In the genomic region with DNA sequence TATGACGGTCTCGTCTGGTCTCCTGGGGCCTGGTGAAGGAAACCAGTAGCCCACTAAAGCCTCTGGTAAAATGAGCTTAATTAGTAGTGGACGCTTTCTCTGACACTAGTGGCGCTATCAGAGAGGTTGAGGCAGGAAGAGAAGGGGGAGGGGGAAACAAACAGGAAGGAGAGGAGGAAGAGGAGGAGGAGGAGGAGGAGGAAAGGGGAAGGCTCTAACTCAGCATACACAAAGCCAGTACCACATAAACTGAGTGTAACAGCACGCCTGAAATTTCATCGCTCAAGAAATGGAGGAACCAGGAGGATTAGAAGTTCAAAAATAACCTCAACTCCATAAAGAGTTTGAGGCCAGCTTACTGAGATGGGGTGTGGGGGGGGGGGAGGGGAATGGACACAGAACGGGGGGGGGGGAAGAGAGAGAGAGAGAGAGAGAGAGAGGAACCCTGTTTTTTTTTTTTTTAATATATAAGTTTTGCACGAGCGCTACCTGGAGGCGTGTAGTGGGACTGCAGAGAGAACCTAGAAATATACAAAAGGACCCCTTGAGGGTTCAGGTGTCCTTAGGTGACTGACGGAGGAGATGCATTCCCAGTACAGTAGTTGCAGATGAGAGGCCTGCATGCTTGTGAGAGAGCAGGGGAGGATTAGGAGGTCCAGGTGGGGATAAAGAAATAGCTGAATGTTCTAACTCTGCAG, we compare ENCODE assay signal across 17 mouse cellular contexts. TPM values are rescaled to one million over a fixed set of nuclear protein-coding genes. Genes with fewer than 3 reads are reported as not detected.
DNase-seq lines count a peak whose midpoint lies in the region; ATAC-seq and TF ChIP-seq lines count a peak whose summit lies in the region.
"Had no signal": no experiment of that assay in that cellular context is flagged by ENCODE, and none has a peak within 500 bp of the region (broad histone marks: within the 10 kb centered on the region; RNA-seq: fewer than 3 reads in every experiment).

No protein-coding gene starts in this region.

- no peak overlapping the region for H3K4me3 ChIP-seq in cerebellum, adult 2 months (replicated peaks; ENCODE audit: insufficient read depth, low read depth, low read length)
- no peak overlapping the region for H3K4me3 ChIP-seq in hindbrain, embryonic 11.5 days (ENCODE audit: low read depth, low read length)
- H3K4me3 ChIP-seq in hindbrain, embryonic 10.5 days = no peak overlapping the region
- no peak overlapping the region for H3K4me3 ChIP-seq in midbrain, postnatal 0 days (ENCODE audit: low read depth, low read length)
- no peak overlapping the region for H3K4me3 ChIP-seq in midbrain, embryonic 15.5 days
- H3K4me3 ChIP-seq: midbrain, embryonic 10.5 days; stomach, embryonic 15.5 days had no signal

- TF ChIP-seq CTCF in cerebellum, adult 2 months (IDR thresholded peaks at IDR 0.05; ENCODE audit: borderline replicate concordance, insufficient read depth, low read depth, low read length) = peak; percentile 21; the same call in 1 of the 2 replicates
- peak; percentile 40 for TF ChIP-seq CTCF in midbrain, postnatal 0 days (IDR thresholded peaks at IDR 0.05)

- no peaks in the 10 kb centered on the region for H3K9me3 ChIP-seq in hindbrain, embryonic 11.5 days (ENCODE audit: control insufficient read depth, low read length)
- no peaks in the 10 kb centered on the region for H3K9me3 ChIP-seq in hindbrain, embryonic 10.5 days
- H3K9me3 ChIP-seq in midbrain, postnatal 0 days (ENCODE audit: low read length) = no peaks in the 10 kb centered on the region
- H3K9me3 ChIP-seq in midbrain, embryonic 15.5 days = no peaks in the 10 kb centered on the region
- H3K9me3 ChIP-seq: midbrain, embryonic 10.5 days; stomach, embryonic 15.5 days had no signal

- H3K27me3 ChIP-seq in cerebellum, adult 2 months (ENCODE audit: control insufficient read depth, insufficient read depth, low read length) = no peaks in the 10 kb centered on the region
- no peaks in the 10 kb centered on the region for H3K27me3 ChIP-seq in hindbrain, embryonic 11.5 days (ENCODE audit: control insufficient read depth, insufficient read depth, low read length)
- no peaks in the 10 kb centered on the region for H3K27me3 ChIP-seq in hindbrain, embryonic 10.5 days (ENCODE audit: insufficient read depth, poor library complexity, severe bottlenecking)
- H3K27me3 ChIP-seq in midbrain, postnatal 0 days (ENCODE audit: insufficient read depth, low read length) = no peaks in the 10 kb centered on the region
- H3K27me3 ChIP-seq in midbrain, embryonic 15.5 days (replicated peaks) = no peaks in the 10 kb centered on the region
- H3K27me3 ChIP-seq: stomach, embryonic 15.5 days had no signal

- 58% methylated on average over 11 of the region's 11 CpGs for WGBS in cerebellum, adult 2 months
- 64% methylated on average over 10 of the region's 11 CpGs for WGBS in hindbrain, embryonic 11.5 days
- 60% methylated on average over 11 of the region's 11 CpGs for WGBS in hindbrain, embryonic 10.5 days
- WGBS in midbrain, postnatal 0 days = 63% methylated on average over 10 of the region's 11 CpGs
- 53% methylated on average over 11 of the region's 11 CpGs for WGBS in midbrain, embryonic 15.5 days

- no peak for ATAC-seq in hindbrain, embryonic 11.5 days (ENCODE audit: low FRiP score)
- ATAC-seq in midbrain, postnatal 0 days (ENCODE audit: low FRiP score) = no peak
- ATAC-seq in midbrain, embryonic 15.5 days (replicated peaks) = no peak
- ATAC-seq: intestine, embryonic 16.5 days; lung, postnatal 0 days had no signal

- no peaks in the 10 kb centered on the region for H3K4me1 ChIP-seq in cerebellum, adult 2 months (ENCODE audit: control insufficient read depth, insufficient read depth, low read length)
- H3K4me1 ChIP-seq in hindbrain, embryonic 11.5 days (replicated peaks; ENCODE audit: control insufficient read depth, insufficient read depth, low read length) = no peaks in the 10 kb centered on the region
- no peaks in the 10 kb centered on the region for H3K4me1 ChIP-seq in hindbrain, embryonic 10.5 days (replicated peaks)
- H3K4me1 ChIP-seq in midbrain, postnatal 0 days (ENCODE audit: insufficient read depth, low read length) = no peaks in the 10 kb centered on the region
- H3K4me1 ChIP-seq in midbrain, embryonic 15.5 days = no peaks in the 10 kb centered on the region
- H3K4me1 ChIP-seq: midbrain, embryonic 10.5 days; stomach, embryonic 15.5 days had no signal

- H3K27ac ChIP-seq in cerebellum, adult 2 months (ENCODE audit: insufficient read depth, low read length) = no peak overlapping the region
- no peak overlapping the region for H3K27ac ChIP-seq in hindbrain, embryonic 11.5 days (ENCODE audit: low read depth, low read length)
- no peak overlapping the region for H3K27ac ChIP-seq in hindbrain, embryonic 10.5 days
- H3K27ac ChIP-seq in midbrain, postnatal 0 days (ENCODE audit: low read depth, low read length) = no peak overlapping the region
- no peak overlapping the region for H3K27ac ChIP-seq in midbrain, embryonic 15.5 days
- H3K27ac ChIP-seq: midbrain, embryonic 10.5 days; stomach, embryonic 15.5 days had no signal

- no peak for TF ChIP-seq POLR2A in cerebellum, adult 2 months (IDR thresholded peaks at IDR 0.05; ENCODE audit: borderline replicate concordance, insufficient read depth, low read length)

- H3K4me2 ChIP-seq in hindbrain, embryonic 11.5 days (replicated peaks; ENCODE audit: low read depth, low read length) = no peak overlapping the region
- no peak overlapping the region for H3K4me2 ChIP-seq in midbrain, postnatal 0 days (ENCODE audit: low read depth, low read length, poor library complexity, severe bottlenecking)
- H3K4me2 ChIP-seq in midbrain, embryonic 15.5 days = no peak overlapping the region
- H3K4me2 ChIP-seq: stomach, embryonic 15.5 days had no signal

- no peaks in the 10 kb centered on the region for H3K36me3 ChIP-seq in hindbrain, embryonic 11.5 days (ENCODE audit: control insufficient read depth, insufficient read depth, low read length)
- no peaks in the 10 kb centered on the region for H3K36me3 ChIP-seq in hindbrain, embryonic 10.5 days
- H3K36me3 ChIP-seq in midbrain, postnatal 0 days (ENCODE audit: insufficient read depth, low read length) = no peaks in the 10 kb centered on the region
- H3K36me3 ChIP-seq in midbrain, embryonic 15.5 days (replicated peaks) = no peaks in the 10 kb centered on the region
- H3K36me3 ChIP-seq: midbrain, embryonic 10.5 days; stomach, embryonic 15.5 days had no signal

- DNase-seq in cerebellum, adult 2 months = no peak
- no peak for DNase-seq in cerebellum, adult 18-20 months
- peak; percentile 17 for DNase-seq in hindbrain, embryonic 11.5 days (ENCODE audit: low spot score)
- DNase-seq in hindbrain, embryonic 10.5 days (ENCODE audit: low spot score) = no peak
- DNase-seq in midbrain, postnatal 0 days (ENCODE audit: low spot score) = no peak
- no peak for DNase-seq in thymus, postnatal 36 days
- no peak for DNase-seq in layer of hippocampus, adult 9-11 months
- DNase-seq: adrenal gland, postnatal 14 days; thymus, postnatal 14 days had no signal

- no peak overlapping the region for H3K9ac ChIP-seq in hindbrain, embryonic 11.5 days (ENCODE audit: low read depth, low read length)
- H3K9ac ChIP-seq in midbrain, postnatal 0 days (replicated peaks; ENCODE audit: low read length, poor library complexity, severe bottlenecking) = no peak overlapping the region
- H3K9ac ChIP-seq in midbrain, embryonic 15.5 days = no peak overlapping the region
- H3K9ac ChIP-seq: stomach, embryonic 15.5 days had no signal

RNA-seq across cellular contexts. Expression of a gene that starts 29.6 kb away (rescaled TPM):
- 0.05 and 0.13 TPM in 2 replicates for polyA plus RNA-seq in cerebellum, adult 2 months (2012; rRNA removed)
- 0.08 and 0.45 TPM in 2 replicates for polyA plus RNA-seq in hindbrain, embryonic 11.5 days (2014; fragmentation: Nextera tagmentation; extraction: Ambion mirVana)
- 0.12 TPM in 1 of 2 replicates, not detected in the other for polyA plus RNA-seq in hindbrain, embryonic 10.5 days (2016; fragmentation: Nextera tagmentation; extraction: Ambion mirVana)
- not detected in 2 replicates for total RNA-seq in midbrain, postnatal 0 days (2014; rRNA removed)
- 0.20 TPM in 1 of 2 replicates, not detected in the other for polyA plus RNA-seq in midbrain, postnatal 0 days (2015; fragmentation: Nextera tagmentation; extraction: Ambion mirVana)
- not detected in 2 replicates for polyA plus RNA-seq in midbrain, embryonic 15.5 days (2015; fragmentation: Nextera tagmentation; extraction: Ambion mirVana)
- total RNA-seq: adrenal gland, postnatal 14 days had no signal
- polyA plus RNA-seq: liver, adult 2 months; lung, postnatal 0 days; midbrain, embryonic 10.5 days had no signal

RNA-seq across cellular contexts. Expression of a gene that starts 48.8 kb away (rescaled TPM):
- 0.49 and 0.84 TPM in 2 replicates for polyA plus RNA-seq in cerebellum, adult 2 months (2012; rRNA removed)
- polyA plus RNA-seq in hindbrain, embryonic 11.5 days (2014; fragmentation: Nextera tagmentation; extraction: Ambion mirVana) = not detected in 2 replicates
- not detected in 2 replicates for polyA plus RNA-seq in hindbrain, embryonic 10.5 days (2016; fragmentation: Nextera tagmentation; extraction: Ambion mirVana)
- not detected in 2 replicates for total RNA-seq in midbrain, postnatal 0 days (2014; rRNA removed)
- polyA plus RNA-seq in midbrain, postnatal 0 days (2015; fragmentation: Nextera tagmentation; extraction: Ambion mirVana) = not detected in 2 replicates
- polyA plus RNA-seq in midbrain, embryonic 15.5 days (2015; fragmentation: Nextera tagmentation; extraction: Ambion mirVana) = not detected in 2 replicates
- total RNA-seq: heart, adult 8-10 months; heart, postnatal 25 days; liver, adult 2 months had no signal
- polyA plus RNA-seq: intestine, embryonic 16.5 days; liver, adult 2 months; midbrain, embryonic 10.5 days had no signal
